Mouse (Mus musculus): ENCODE data around the gene Pcnx2.

- no peak for TF ChIP-seq POLR2A (IDR thresholded peaks at IDR 0.05; ENCODE audit: extremely low read depth, insufficient read depth, low read length)
- TF ChIP-seq CTCF (IDR thresholded peaks at IDR 0.05; ENCODE audit: extremely low read depth, insufficient read depth, low read length) = no peak
Observed at GRCm38 (mm10) chr8:125768079-125768478, 130.0 kb downstream of the Pcnx2 start.
